Mouse (Mus musculus): Measurements from ENCODE around the gene Iqcg. TPM values are rescaled to one million over a fixed set of nuclear protein-coding genes. Genes with fewer than 3 reads are reported as not detected.

The Iqcg gene
- polyA plus RNA-seq, 1 experiment from 2014 or later, result 5.3 TPM

DNA sequence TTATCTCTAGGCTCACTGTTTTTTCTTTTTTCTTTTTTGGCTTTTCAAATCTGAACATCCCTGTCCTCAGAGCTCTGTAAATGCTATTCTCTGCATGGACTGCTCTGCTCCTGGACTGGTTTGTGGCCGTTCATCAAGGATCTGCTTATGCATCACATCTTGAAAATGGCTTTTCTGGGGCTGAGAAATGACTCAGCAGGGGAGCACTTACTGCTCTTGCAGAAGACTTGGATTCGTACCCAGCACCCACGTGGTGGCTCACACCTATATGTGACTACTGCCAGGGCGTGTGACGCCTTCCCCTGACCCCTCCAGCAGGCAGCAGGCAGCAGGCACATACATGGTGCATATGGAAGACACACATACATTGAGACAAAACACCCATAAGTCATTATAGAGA is 63.9 kb downstream of the Iqcg start:
- Histone ChIP-seq H3K9ac (ENCODE audit: low read length) (no peak overlapping the region), H3K27ac (ENCODE audit: low read depth, low read length) (no peak overlapping the region), H3K36me3 (ENCODE audit: control insufficient read depth, insufficient read depth, low read length) (no peaks in the 10 kb centered on the region), H3K27me3 (ENCODE audit: control insufficient read depth, insufficient read depth, low read length) (no peaks in the 10 kb centered on the region), H3K9me3 (ENCODE audit: control insufficient read depth, low read length) (no peaks in the 10 kb centered on the region), H3K4me1 (replicated peaks; ENCODE audit: control insufficient read depth, insufficient read depth, low read length) (no peaks in the 10 kb centered on the region), H3K4me2 (ENCODE audit: low read depth, low read length, severe bottlenecking) (no peak overlapping the region), H3K4me3 (ENCODE audit: low read depth, low read length) (no peak overlapping the region)
- no peak for DNase-seq (ENCODE audit: low spot score)
- no peak for ATAC-seq (replicated peaks; ENCODE audit: low FRiP score)
- 92% methylated on average over 5 of the region's 5 CpGs for WGBS

GRCm38 (mm10) chr16:32984631-32985030 is 71.4 kb downstream of the Iqcg start:
- no peak overlapping the region for H3K4me3 ChIP-seq (ENCODE audit: low read depth, low read length)
- ATAC-seq (replicated peaks; ENCODE audit: low FRiP score) (no peak), DNase-seq (ENCODE audit: low spot score) (no peak)
- H3K9me3 ChIP-seq (ENCODE audit: control insufficient read depth, low read length), result no peaks in the 10 kb centered on the region
- no peak overlapping the region for H3K9ac ChIP-seq (ENCODE audit: low read length)
- H3K36me3 ChIP-seq (ENCODE audit: control insufficient read depth, insufficient read depth, low read length), result no peaks in the 10 kb centered on the region; the same call in 1 of the 2 replicates
- WGBS, result 91% methylated on average over 2 of the region's 2 CpGs
- H3K4me1 ChIP-seq (replicated peaks; ENCODE audit: control insufficient read depth, insufficient read depth, low read length), result no peaks in the 10 kb centered on the region
- no peaks in the 10 kb centered on the region for H3K27me3 ChIP-seq (ENCODE audit: control insufficient read depth, insufficient read depth, low read length)
- H3K4me2 ChIP-seq (ENCODE audit: low read depth, low read length, severe bottlenecking), result no peak overlapping the region
- no peak overlapping the region for H3K27ac ChIP-seq (ENCODE audit: low read depth, low read length)

GRCm38 (mm10) chr16:32981405-32981804 is 74.6 kb downstream of the Iqcg start:
- no peak overlapping the region for H3K4me2 ChIP-seq (ENCODE audit: low read depth, low read length, severe bottlenecking)
- H3K27ac ChIP-seq (ENCODE audit: low read depth, low read length), result no peak overlapping the region
- ATAC-seq (replicated peaks; ENCODE audit: low FRiP score), result no peak
- H3K36me3 ChIP-seq (ENCODE audit: control insufficient read depth, insufficient read depth, low read length), result no peaks in the 10 kb centered on the region; the same call in 1 of the 2 replicates
- H3K4me1 ChIP-seq (replicated peaks; ENCODE audit: control insufficient read depth, insufficient read depth, low read length), result no peaks in the 10 kb centered on the region
- no peak for DNase-seq (ENCODE audit: low spot score)
- H3K9ac ChIP-seq (ENCODE audit: low read length), result no peak overlapping the region
- no peaks in the 10 kb centered on the region for H3K27me3 ChIP-seq (ENCODE audit: control insufficient read depth, insufficient read depth, low read length)
- 92% methylated on average over 4 of the region's 4 CpGs for WGBS
- H3K4me3 ChIP-seq (ENCODE audit: low read depth, low read length), result no peak overlapping the region
- no peaks in the 10 kb centered on the region for H3K9me3 ChIP-seq (ENCODE audit: control insufficient read depth, low read length)

DNA sequence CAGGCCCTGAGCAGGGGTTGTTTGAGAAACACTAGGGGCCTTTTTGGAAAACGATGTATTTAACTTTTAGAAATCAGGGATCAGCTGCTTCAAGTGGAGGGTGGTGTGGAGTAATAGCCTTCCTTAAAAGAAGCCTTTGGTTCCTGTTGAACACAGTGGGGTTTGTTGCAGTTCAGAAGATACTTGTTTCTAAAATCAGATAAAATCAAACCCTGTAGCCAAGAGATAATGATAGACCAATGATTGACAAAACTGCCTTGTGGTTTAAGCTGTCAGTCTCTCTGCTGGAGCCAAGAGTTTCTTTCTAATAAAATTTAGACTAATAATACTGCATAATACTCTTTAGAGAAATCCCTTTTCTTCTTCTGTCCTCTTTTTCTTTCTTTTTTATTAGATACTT is 75.8 kb downstream of the Iqcg start:
- H3K4me3 ChIP-seq (ENCODE audit: low read depth, low read length), result no peak overlapping the region
- WGBS, result 87% methylated on average over 1 of the region's 1 CpGs
- H3K27ac ChIP-seq (ENCODE audit: low read depth, low read length), result no peak overlapping the region
- ATAC-seq (replicated peaks; ENCODE audit: low FRiP score), result no peak
- H3K4me2 ChIP-seq (ENCODE audit: low read depth, low read length, severe bottlenecking), result no peak overlapping the region
- H3K27me3 ChIP-seq (ENCODE audit: control insufficient read depth, insufficient read depth, low read length), result no peaks in the 10 kb centered on the region
- no peak overlapping the region for H3K9ac ChIP-seq (ENCODE audit: low read length)
- no peak for DNase-seq (ENCODE audit: low spot score)
- H3K36me3 ChIP-seq (ENCODE audit: control insufficient read depth, insufficient read depth, low read length), result peaks cover 4% of the 10 kb centered on the region; the same call in 1 of the 2 replicates
- H3K4me1 ChIP-seq (replicated peaks; ENCODE audit: control insufficient read depth, insufficient read depth, low read length), result no peaks in the 10 kb centered on the region
- no peaks in the 10 kb centered on the region for H3K9me3 ChIP-seq (ENCODE audit: control insufficient read depth, low read length)

GRCm38 (mm10) chr16:32973047-32973446 is 83.0 kb downstream of the Iqcg start:
- no peaks in the 10 kb centered on the region for H3K9me3 ChIP-seq (ENCODE audit: control insufficient read depth, low read length)
- no peaks in the 10 kb centered on the region for H3K4me1 ChIP-seq (replicated peaks; ENCODE audit: control insufficient read depth, insufficient read depth, low read length)
- no peaks in the 10 kb centered on the region for H3K27me3 ChIP-seq (ENCODE audit: control insufficient read depth, insufficient read depth, low read length)
- no peak overlapping the region for H3K9ac ChIP-seq (ENCODE audit: low read length)
- peaks cover 4% of the 10 kb centered on the region; the same call in 1 of the 2 replicates for H3K36me3 ChIP-seq (ENCODE audit: control insufficient read depth, insufficient read depth, low read length)
- no peak for ATAC-seq (replicated peaks; ENCODE audit: low FRiP score)
- no peak overlapping the region for H3K4me2 ChIP-seq (ENCODE audit: low read depth, low read length, severe bottlenecking)
- DNase-seq (ENCODE audit: low spot score), result no peak
- H3K27ac ChIP-seq (ENCODE audit: low read depth, low read length), result no peak overlapping the region
- H3K4me3 ChIP-seq (ENCODE audit: low read depth, low read length), result no peak overlapping the region
- WGBS, result 86% methylated on average over 2 of the region's 2 CpGs

DNA sequence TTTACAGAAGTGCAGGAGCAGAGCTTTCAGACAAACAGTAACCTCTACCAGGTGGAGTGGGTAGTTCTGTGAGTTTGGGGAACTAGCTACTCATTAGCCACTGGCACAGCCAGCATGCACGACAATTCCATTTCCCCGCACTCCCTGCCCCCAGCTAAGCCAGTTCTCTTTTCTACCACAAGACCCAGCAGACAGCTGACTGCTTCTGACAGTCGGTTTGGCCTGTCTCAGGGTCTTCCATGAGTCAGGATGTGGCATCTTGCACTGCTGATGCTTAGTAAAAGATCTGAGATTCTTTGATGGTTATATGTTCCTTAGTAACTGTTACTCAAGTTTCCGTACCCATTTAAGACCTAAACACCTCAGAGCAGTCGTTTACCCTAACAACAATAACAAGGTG is 83.5 kb downstream of the Iqcg start:
- Histone ChIP-seq H3K9me3 (ENCODE audit: control insufficient read depth, low read length) (no peaks in the 10 kb centered on the region), H3K4me1 (replicated peaks; ENCODE audit: control insufficient read depth, insufficient read depth, low read length) (no peaks in the 10 kb centered on the region), H3K27ac (ENCODE audit: low read depth, low read length) (no peak overlapping the region), H3K4me2 (ENCODE audit: low read depth, low read length, severe bottlenecking) (no peak overlapping the region), H3K27me3 (ENCODE audit: control insufficient read depth, insufficient read depth, low read length) (no peaks in the 10 kb centered on the region), H3K36me3 (ENCODE audit: control insufficient read depth, insufficient read depth, low read length) (peaks cover 4% of the 10 kb centered on the region; the same call in 1 of the 2 replicates), H3K9ac (ENCODE audit: low read length) (no peak overlapping the region), H3K4me3 (ENCODE audit: low read depth, low read length) (no peak overlapping the region)
- ATAC-seq (replicated peaks; ENCODE audit: low FRiP score) (no peak), DNase-seq (ENCODE audit: low spot score) (no peak)
- WGBS, result 83% methylated on average over 5 of the region's 5 CpGs

MicroRNAs encoded within 50 kb of the gene (microRNA counts, 519-probe panel; counts per million panel counts)
- 31.2 counts per million for microRNA mmu-miR-1947

Small RNA genes within 50 kb of the gene (microRNA-seq; reads per million reads assigned to microRNA genes)
- gene Gm22231 (ENCODE audit: insufficient number of aligned reads), result not detected
- 18.5 reads per million, percentile 12 among the genes with 10 or more reads in this experiment for gene Mir1947 (ENCODE audit: insufficient number of aligned reads)

Other genes with a start within 250 kb of the Iqcg start
- not detected in 2 replicates for gene Smbd1, start 245.7 kb downstream of the Iqcg start, polyA plus RNA-seq (2014; fragmentation: Nextera tagmentation; extraction: Ambion mirVana)
- 110 and 118 TPM in 2 replicates for gene Fyttd1, start 178.7 kb downstream of the Iqcg start, polyA plus RNA-seq (2014; fragmentation: Nextera tagmentation; extraction: Ambion mirVana)
- 18.6 and 21.7 TPM in 2 replicates for gene Rubcn, start 178.5 kb downstream of the Iqcg start, polyA plus RNA-seq (2014; fragmentation: Nextera tagmentation; extraction: Ambion mirVana)
- gene Lrch3, start 142.1 kb downstream of the Iqcg start, polyA plus RNA-seq (2014; fragmentation: Nextera tagmentation; extraction: Ambion mirVana), result 38.1 and 39.1 TPM in 2 replicates
- 746 and 852 TPM in 2 replicates for gene Rpl35a, start 235 bp upstream of the Iqcg start, polyA plus RNA-seq (2014; fragmentation: Nextera tagmentation; extraction: Ambion mirVana)
- gene Lmln, start 6.3 kb upstream of the Iqcg start, polyA plus RNA-seq (2014; fragmentation: Nextera tagmentation; extraction: Ambion mirVana), result 3.5 and 4.5 TPM in 2 replicates
- gene Osbpl11, start 128.9 kb upstream of the Iqcg start, polyA plus RNA-seq (2014; fragmentation: Nextera tagmentation; extraction: Ambion mirVana), result 26.2 and 26.7 TPM in 2 replicates
- gene Snx4, start 195.2 kb upstream of the Iqcg start, polyA plus RNA-seq (2014; fragmentation: Nextera tagmentation; extraction: Ambion mirVana), result 73.7 and 75.5 TPM in 2 replicates